In genomic region chr14:76110396-76111221, GRCm38 (mm10) we compare ENCODE assay signal across 7 mouse cellular contexts. TPM values are rescaled to one million over a fixed set of nuclear protein-coding genes. Genes with fewer than 3 reads are reported as not detected.
A peak's percentile ranks its signal among the peaks of the same experiment; 100 is the strongest.
DNase-seq lines count a peak whose midpoint lies in the region; ATAC-seq lines count a peak whose summit lies in the region.

Gene Gpalpp1, minus strand, starts transcription at chr14:76110760.
Gene Nufip1, plus strand, starts transcription at chr14:76110891.

- peak within 1 kb of the TSS; percentile 98 for H3K4me3 ChIP-seq in embryonic facial prominence, embryonic 12.5 days
- peak within 1 kb of the TSS; percentile 97 for H3K4me3 ChIP-seq in limb, embryonic 11.5 days (ENCODE audit: low read depth, low read length)
- H3K4me3 ChIP-seq in midbrain, embryonic 14.5 days (replicated peaks; ENCODE audit: low read depth, low read length), result peak within 1 kb of the TSS; percentile 89

- peak; percentile 99 for ATAC-seq in embryonic facial prominence, embryonic 12.5 days (ENCODE audit: insufficient number of reproducible peaks, insufficient read depth, low FRiP score, low TSS enrichment)
- peak; percentile 98 for ATAC-seq in limb, embryonic 11.5 days (ENCODE audit: insufficient number of reproducible peaks, low FRiP score, low TSS enrichment, low read depth)
- peak; percentile 99 for ATAC-seq in midbrain, embryonic 14.5 days (ENCODE audit: low FRiP score, low TSS enrichment)

- H3K4me1 ChIP-seq in embryonic facial prominence, embryonic 12.5 days, result peaks cover 18% of the 10 kb centered on the region; the same call in 1 of the 2 replicates
- H3K4me1 ChIP-seq in limb, embryonic 11.5 days (ENCODE audit: control insufficient read depth, insufficient read depth, low read length), result peaks cover 7% of the 10 kb centered on the region; the same call in 1 of the 2 replicates
- peaks cover 12% of the 10 kb centered on the region for H3K4me1 ChIP-seq in midbrain, embryonic 14.5 days (ENCODE audit: control insufficient read depth, insufficient read depth, low read length)

- H3K36me3 ChIP-seq in embryonic facial prominence, embryonic 12.5 days, result peaks cover 20% of the 10 kb centered on the region
- peaks cover 8% of the 10 kb centered on the region for H3K36me3 ChIP-seq in limb, embryonic 11.5 days (ENCODE audit: control insufficient read depth, insufficient read depth, low read length)
- peaks cover 29% of the 10 kb centered on the region for H3K36me3 ChIP-seq in midbrain, embryonic 14.5 days (ENCODE audit: control insufficient read depth, insufficient read depth, low read length)

- H3K27ac ChIP-seq in embryonic facial prominence, embryonic 12.5 days, result peak within 1 kb of the TSS; percentile 84
- H3K27ac ChIP-seq in limb, embryonic 11.5 days (replicated peaks; ENCODE audit: low read depth, low read length), result peak within 1 kb of the TSS; percentile 55; the same call in 1 of the 2 replicates
- peak within 1 kb of the TSS; percentile 81 for H3K27ac ChIP-seq in midbrain, embryonic 14.5 days (replicated peaks; ENCODE audit: low read depth, low read length)

- peak; percentile 83 for DNase-seq in adrenal gland, postnatal 25 days
- peak; percentile 99 for DNase-seq in heart, adult 11 months
- DNase-seq in kidney, adult 18-20 months, result peak; percentile 92
- peak; percentile 93 for DNase-seq in limb, embryonic 11.5 days (ENCODE audit: low spot score)
- peak; percentile 98 for DNase-seq in midbrain, embryonic 14.5 days
- DNase-seq in spleen, adult 18-20 months, result peak; percentile 71

- peak within 1 kb of the TSS; percentile 75 for H3K4me2 ChIP-seq in embryonic facial prominence, embryonic 12.5 days (replicated peaks)
- peak within 1 kb of the TSS; percentile 70 for H3K4me2 ChIP-seq in limb, embryonic 11.5 days (ENCODE audit: low read depth, severe bottlenecking)
- peak within 1 kb of the TSS; percentile 69 for H3K4me2 ChIP-seq in midbrain, embryonic 14.5 days (ENCODE audit: low read length)

- no peaks in the 10 kb centered on the region for H3K9me3 ChIP-seq in embryonic facial prominence, embryonic 12.5 days
- no peaks in the 10 kb centered on the region for H3K9me3 ChIP-seq in limb, embryonic 11.5 days (ENCODE audit: control insufficient read depth, low read length)
- no peaks in the 10 kb centered on the region for H3K9me3 ChIP-seq in midbrain, embryonic 14.5 days (ENCODE audit: control insufficient read depth, low read length)

- no peaks in the 10 kb centered on the region for H3K27me3 ChIP-seq in embryonic facial prominence, embryonic 12.5 days
- H3K27me3 ChIP-seq in limb, embryonic 11.5 days (ENCODE audit: control insufficient read depth, insufficient read depth, low read length), result no peaks in the 10 kb centered on the region
- H3K27me3 ChIP-seq in midbrain, embryonic 14.5 days (ENCODE audit: control insufficient read depth, insufficient read depth, low read length), result no peaks in the 10 kb centered on the region

- peak within 1 kb of the TSS; percentile 82 for H3K9ac ChIP-seq in embryonic facial prominence, embryonic 12.5 days
- peak within 1 kb of the TSS; percentile 83 for H3K9ac ChIP-seq in limb, embryonic 11.5 days (ENCODE audit: low read length)
- peak within 1 kb of the TSS; percentile 78 for H3K9ac ChIP-seq in midbrain, embryonic 14.5 days (replicated peaks; ENCODE audit: low read length)

- under 1% methylated on average over 69 of the region's 69 CpGs for WGBS in embryonic facial prominence, embryonic 12.5 days
- WGBS in limb, embryonic 11.5 days, result under 1% methylated on average over 69 of the region's 69 CpGs
- under 1% methylated on average over 69 of the region's 69 CpGs for WGBS in midbrain, embryonic 14.5 days

RNA-seq across cellular contexts. Expression of gene Gpalpp1, which starts in this region (rescaled TPM):
- 19.3 and 22.3 TPM in 2 replicates for total RNA-seq in adrenal gland, postnatal 25 days (2021)
- polyA plus RNA-seq in embryonic facial prominence, embryonic 12.5 days (2016; fragmentation: Nextera tagmentation; extraction: Ambion mirVana), result 15.0 and 15.6 TPM in 2 replicates
- polyA plus RNA-seq in limb, embryonic 11.5 days (2014; fragmentation: Nextera tagmentation; extraction: Ambion mirVana), result 15.0 and 19.4 TPM in 2 replicates
- polyA plus RNA-seq in midbrain, embryonic 14.5 days (2014; fragmentation: Nextera tagmentation; extraction: Ambion mirVana), result 10.3 and 16.2 TPM in 2 replicates

RNA-seq across cellular contexts. Expression of gene Nufip1, which starts in this region (rescaled TPM):
- total RNA-seq in adrenal gland, postnatal 25 days (2021), result 8.1 and 8.6 TPM in 2 replicates
- 17.6 and 19.6 TPM in 2 replicates for polyA plus RNA-seq in embryonic facial prominence, embryonic 12.5 days (2016; fragmentation: Nextera tagmentation; extraction: Ambion mirVana)
- polyA plus RNA-seq in limb, embryonic 11.5 days (2014; fragmentation: Nextera tagmentation; extraction: Ambion mirVana), result 19.8 and 20.1 TPM in 2 replicates
- 12.3 and 14.2 TPM in 2 replicates for polyA plus RNA-seq in midbrain, embryonic 14.5 days (2014; fragmentation: Nextera tagmentation; extraction: Ambion mirVana)

Comparison
In these comparisons a context has a peak if more than half of its experiments do, and no peak if none do; other contexts are left out.
1. Peak in every context shown above with its lines: DNase-seq, ATAC-seq, H3K4me3 ChIP-seq and H3K27ac ChIP-seq.